Mouse (Mus musculus) urinary bladder, postnatal 4 days (tissue): ENCODE measurements around the gene Cyth1.

Source experiments
- DNase-seq, 2 experiments: peaks; one replicate each; pipeline ENCODE4 v3.0.0; 2021 to 2022; ENCODE audit warnings: low spot score in 2 of 2

The Cyth1 gene

GRCm38 (mm10) chr11:118225056-118225836, 23.1 kb downstream of the Cyth1 start:
- DNase-seq = no peak

GRCm38 (mm10) chr11:118223416-118224067, 24.9 kb downstream of the Cyth1 start:
- DNase-seq = no peak

- no peak for DNase-seq
Measured at GRCm38 (mm10) chr11:118222917-118223316, 25.5 kb downstream of the Cyth1 start.

GRCm38 (mm10) chr11:118222351-118222885, 26.0 kb downstream of the Cyth1 start:
- DNase-seq = no peak

GRCm38 (mm10) chr11:118220561-118221262, 27.7 kb downstream of the Cyth1 start:
- no peak for DNase-seq

- no peak for DNase-seq
Measured at GRCm38 (mm10) chr11:118219066-118219465, 29.3 kb downstream of the Cyth1 start.

- no peak for DNase-seq
Measured at GRCm38 (mm10) chr11:118216468-118216867, 31.9 kb downstream of the Cyth1 start.

- DNase-seq = no peak
Measured at GRCm38 (mm10) chr11:118215928-118216458, 32.4 kb downstream of the Cyth1 start.

- DNase-seq = no peak
Measured at GRCm38 (mm10) chr11:118212636-118213112, 35.7 kb downstream of the Cyth1 start.

- no peak for DNase-seq
Measured at GRCm38 (mm10) chr11:118211749-118212635, 36.4 kb downstream of the Cyth1 start.

GRCm38 (mm10) chr11:118210962-118211361, 37.4 kb downstream of the Cyth1 start:
- DNase-seq = no peak

- DNase-seq = no peak
Measured at GRCm38 (mm10) chr11:118210116-118210515, 38.3 kb downstream of the Cyth1 start.

- DNase-seq = no peak
Measured at GRCm38 (mm10) chr11:118209376-118209775, 39.0 kb downstream of the Cyth1 start.

GRCm38 (mm10) chr11:118208672-118209272, 39.6 kb downstream of the Cyth1 start:
- no peak for DNase-seq

GRCm38 (mm10) chr11:118207424-118208033, 40.9 kb downstream of the Cyth1 start:
- DNase-seq = no peak

- DNase-seq = no peak
Measured at GRCm38 (mm10) chr11:118206267-118206666, 42.1 kb downstream of the Cyth1 start.

- no peak for DNase-seq
Measured at GRCm38 (mm10) chr11:118203469-118203868, 44.9 kb downstream of the Cyth1 start.

GRCm38 (mm10) chr11:118202410-118203233, 45.8 kb downstream of the Cyth1 start:
- peak; percentile 61 to 72 for DNase-seq

GRCm38 (mm10) chr11:118201833-118202409, 46.5 kb downstream of the Cyth1 start:
- no peak for DNase-seq
